Mouse (Mus musculus) heart, embryonic 16.5 days (tissue): Measurements from ENCODE around the gene Pex5l. TPM values are rescaled to one million over a fixed set of nuclear protein-coding genes. Genes with fewer than 3 reads are reported as not detected.

Experiments
- ATAC-seq: fragments of 200-750 bp; cut with Nextera tagmentation; replicated peaks from 2 replicates; pipeline ENCODE4 v1.8.0; 2017; ENCODE audit warnings: moderate number of reproducible peaks; ENCODE audit not compliant: insufficient read depth, low FRiP score; ENCODE audit errors: extremely low read depth
- H3K27ac ChIP-seq: fragments of 300-500 bp; sonication (generic); 2 replicates; pipeline ENCODE4 v1.5.1; 2014; ENCODE audit warnings: mild to moderate bottlenecking, low read length, control low read depth, moderate library complexity
- H3K27me3 ChIP-seq: fragments of 300-500 bp; sonication (generic); 2 replicates; pipeline ENCODE4 v1.6.1; 2014; ENCODE audit warnings: low read length, mixed read lengths; ENCODE audit not compliant: control insufficient read depth, insufficient read depth
- H3K36me3 ChIP-seq: fragments of 300-500 bp; sonication (generic); 2 replicates; pipeline ENCODE4 v1.6.1; 2014; ENCODE audit not compliant: control insufficient read depth, insufficient read depth
- H3K4me1 ChIP-seq: fragments of 300-500 bp; sonication (generic); 2 replicates; pipeline ENCODE4 v1.6.1; 2014; ENCODE audit warnings: low read length, mixed read lengths; ENCODE audit not compliant: control insufficient read depth, insufficient read depth
- H3K4me2 ChIP-seq: fragments of 300-500 bp; sonication (generic); 2 replicates; pipeline ENCODE4 v1.6.1; 2014; ENCODE audit warnings: low read depth, mild to moderate bottlenecking, control low read depth, low read length
- H3K4me3 ChIP-seq: fragments of 300-500 bp; sonication (generic); 2 replicates; pipeline ENCODE4 v1.5.1; 2014; ENCODE audit warnings: mild to moderate bottlenecking, control low read depth, low read length
- H3K9ac ChIP-seq: fragments of 300-500 bp; sonication (generic); 2 replicates; pipeline ENCODE4 v1.6.1; 2014; ENCODE audit warnings: low read length, control low read depth
- H3K9me3 ChIP-seq: fragments of 300-500 bp; sonication (generic); replicated peaks from 2 replicates; pipeline ENCODE4 v1.6.1; 2016; ENCODE audit warnings: low read length; ENCODE audit not compliant: control insufficient read depth
- WGBS: fragments of 180-500 bp; shearing (Covaris S2); extraction: QIAGEN DNeasy Blood & Tissue Kit; methylation state at CpG from one replicate; pipeline ENCODE4 v1.1.7; 2014; 5-methylcytosine and 5-hydroxymethylcytosine counted together
- polyA plus RNA-seq: library from polyadenylated mRNA; unstranded; fragments of >200 nt; fragmentation: Nextera tagmentation; extraction: Ambion mirVana; gene quantifications from 2 replicates; pipeline ENCODE4 v1.2.1, GENCODE M21; 2015

Pex5l gene
- polyA plus RNA-seq, 1 experiment from 2014 or later = 0.12 TPM

GRCm38 (mm10) chr3:32939802-32940501 is 203.1 kb downstream of the Pex5l start:
- Histone ChIP-seq H3K4me3 (no peak overlapping the region), H3K27ac (no peak overlapping the region), H3K36me3 (peaks cover 5% of the 10 kb centered on the region; the same call in 1 of the 2 replicates), H3K27me3 (no peaks in the 10 kb centered on the region), H3K4me1 (peaks cover 6% of the 10 kb centered on the region), H3K4me2 (no peak overlapping the region), H3K9ac (no peak overlapping the region), H3K9me3 (no peaks in the 10 kb centered on the region)
- no peak for ATAC-seq
- WGBS = 56% methylated on average over 8 of the region's 8 CpGs

GRCm38 (mm10) chr3:32924168-32924567 is 218.9 kb downstream of the Pex5l start:
- no peak for ATAC-seq
- Histone ChIP-seq H3K9me3 (peaks cover 6% of the 10 kb centered on the region), H3K4me3 (no peak overlapping the region), H3K27me3 (no peaks in the 10 kb centered on the region), H3K27ac (no peak overlapping the region), H3K36me3 (peaks cover 69% of the 10 kb centered on the region), H3K9ac (no peak overlapping the region), H3K4me2 (no peak overlapping the region), H3K4me1 (no peaks in the 10 kb centered on the region)
- 90% methylated on average over 6 of the region's 6 CpGs for WGBS

GRCm38 (mm10) chr3:32910071-32910551 is 232.9 kb downstream of the Pex5l start:
- H3K27me3 ChIP-seq = no peaks in the 10 kb centered on the region
- no peak overlapping the region for H3K9ac ChIP-seq
- ATAC-seq = no peak
- no peak overlapping the region for H3K4me3 ChIP-seq
- 55% methylated on average over 7 of the region's 7 CpGs for WGBS
- no peak overlapping the region for H3K4me2 ChIP-seq
- H3K9me3 ChIP-seq = no peaks in the 10 kb centered on the region
- H3K36me3 ChIP-seq = peaks cover 26% of the 10 kb centered on the region
- H3K4me1 ChIP-seq = peaks cover 39% of the 10 kb centered on the region
- 0 out of 2 replicates have a peak overlapping the region, but pooled peaks have one; percentile 32 for H3K27ac ChIP-seq

GRCm38 (mm10) chr3:32908400-32908799 is 234.6 kb downstream of the Pex5l start:
- Histone ChIP-seq H3K4me1 (peaks cover 46% of the 10 kb centered on the region), H3K9me3 (no peaks in the 10 kb centered on the region), H3K4me2 (no peak overlapping the region), H3K36me3 (0 out of 2 replicates have a peak, but pooled peaks cover 10% of the 10 kb centered on the region), H3K9ac (no peak overlapping the region), H3K27me3 (no peaks in the 10 kb centered on the region), H3K4me3 (no peak overlapping the region), H3K27ac (peak overlapping the region; percentile 88)
- ATAC-seq = peak; percentile 86
- 35% methylated on average over 3 of the region's 3 CpGs for WGBS

GRCm38 (mm10) chr3:32905850-32906779 is 236.9 kb downstream of the Pex5l start:
- H3K9ac ChIP-seq = no peak overlapping the region
- H3K4me1 ChIP-seq = peaks cover 45% of the 10 kb centered on the region
- peaks cover 11% of the 10 kb centered on the region for H3K36me3 ChIP-seq
- H3K27me3 ChIP-seq = no peaks in the 10 kb centered on the region
- peak overlapping the region; percentile 37 for H3K27ac ChIP-seq
- H3K4me2 ChIP-seq = no peak overlapping the region
- 63% methylated on average over 8 of the region's 8 CpGs for WGBS
- no peak for ATAC-seq
- no peaks in the 10 kb centered on the region for H3K9me3 ChIP-seq
- H3K4me3 ChIP-seq = no peak overlapping the region

GRCm38 (mm10) chr3:32904599-32904998 is 238.4 kb downstream of the Pex5l start:
- 54% methylated on average over 1 of the region's 1 CpGs for WGBS
- peaks cover 38% of the 10 kb centered on the region for H3K4me1 ChIP-seq
- H3K9me3 ChIP-seq = no peaks in the 10 kb centered on the region
- no peak overlapping the region for H3K4me2 ChIP-seq
- H3K27ac ChIP-seq = peak overlapping the region; percentile 48
- H3K36me3 ChIP-seq = peaks cover 11% of the 10 kb centered on the region
- no peak for ATAC-seq
- H3K4me3 ChIP-seq = no peak overlapping the region
- H3K9ac ChIP-seq = no peak overlapping the region
- H3K27me3 ChIP-seq = no peaks in the 10 kb centered on the region

- Histone ChIP-seq H3K9me3 (no peaks in the 10 kb centered on the region), H3K9ac (no peak overlapping the region), H3K27me3 (no peaks in the 10 kb centered on the region), H3K4me2 (no peak overlapping the region), H3K4me3 (no peak overlapping the region), H3K4me1 (peaks cover 30% of the 10 kb centered on the region), H3K36me3 (peaks cover 11% of the 10 kb centered on the region), H3K27ac (no peak overlapping the region)
- ATAC-seq = no peak
- WGBS = 49% methylated on average over 4 of the region's 4 CpGs
These were observed 239.6 kb downstream of the Pex5l start for GRCm38 (mm10) chr3:32903462-32903861.
